Mouse (Mus musculus): ENCODE measurements around the gene Prkca. TPM values are rescaled to one million over a fixed set of nuclear protein-coding genes. Genes with fewer than 3 reads are reported as not detected.
A peak's percentile ranks its signal among the peaks of the same experiment; 100 is the strongest.

Prkca gene
- total and polyA plus RNA-seq, 2 experiments from 2014 or later, result 7.9 to 32.0 TPM

DNA sequence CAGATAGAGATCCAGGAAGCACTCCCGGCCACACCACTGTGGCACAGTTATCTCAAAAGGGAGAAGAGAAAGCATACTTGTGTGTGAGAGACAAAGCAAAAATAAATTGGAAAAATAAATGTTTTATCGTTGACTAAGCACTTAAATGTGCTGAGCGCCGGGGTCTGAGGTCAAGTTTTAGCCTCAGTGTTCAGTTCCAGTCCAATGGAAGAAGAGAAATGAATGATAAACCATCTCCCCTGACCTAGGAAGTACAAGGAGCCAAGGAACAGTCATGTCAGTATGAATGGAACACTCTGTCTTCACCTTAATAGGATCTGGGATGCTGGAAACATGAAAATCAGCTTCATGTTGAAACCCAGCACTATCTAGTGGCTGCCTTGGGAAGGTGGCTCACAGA is 113.6 kb downstream of the Prkca start:
- no peaks in the 10 kb centered on the region; the same call in 1 of the 2 replicates for H3K36me3 ChIP-seq (ENCODE audit: insufficient read depth, low read length)

DNA sequence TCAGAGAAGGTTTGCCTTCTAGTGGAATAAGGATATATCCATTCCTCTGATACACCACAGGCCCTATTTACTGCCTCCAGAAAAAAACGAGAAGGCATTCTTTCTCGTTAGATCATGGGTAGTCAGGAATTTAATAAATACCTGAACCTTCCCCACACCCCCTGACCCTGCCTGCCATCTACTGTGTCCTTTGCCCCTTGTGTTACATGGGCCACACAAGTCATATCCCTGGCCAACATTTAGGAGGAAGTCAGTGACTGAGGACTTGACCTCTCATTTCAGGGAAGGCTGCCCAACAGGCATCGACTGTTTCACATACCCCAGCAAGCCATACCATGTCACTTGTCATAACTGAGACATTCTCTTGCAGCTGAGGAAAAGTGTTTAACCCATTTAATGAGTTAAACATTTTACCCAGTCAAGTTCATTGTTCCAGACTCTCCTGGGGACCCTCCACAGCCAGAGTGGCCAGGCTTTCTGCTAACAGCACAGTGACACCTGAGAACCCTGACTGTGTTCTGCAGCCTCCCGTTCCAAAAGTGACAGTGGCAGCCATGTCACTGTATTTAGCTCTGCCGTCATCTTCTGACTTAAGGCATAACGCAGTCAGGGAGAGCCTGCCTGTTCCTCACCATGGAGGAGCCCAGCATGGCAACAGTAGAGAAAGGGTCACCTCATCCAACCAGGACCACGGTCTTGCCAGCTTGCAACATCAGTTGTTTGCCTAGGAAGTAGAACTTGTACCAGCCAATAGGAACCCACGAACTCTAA is 114.4 kb downstream of the Prkca start:
- Histone ChIP-seq H3K27me3 (ENCODE audit: insufficient read depth, low read length) (no peaks in the 10 kb centered on the region), H3K9me3 (ENCODE audit: low read length) (no peaks in the 10 kb centered on the region), H3K9ac (replicated peaks; ENCODE audit: low read length, poor library complexity, severe bottlenecking) (no peak overlapping the region), H3K4me2 (ENCODE audit: low read depth, low read length, poor library complexity, severe bottlenecking) (no peak overlapping the region), H3K27ac (ENCODE audit: low read depth, low read length) (no peak overlapping the region), H3K36me3 (ENCODE audit: insufficient read depth, low read length) (no peaks in the 10 kb centered on the region; the same call in 1 of the 2 replicates), H3K4me3 (ENCODE audit: low read depth, low read length) (no peak overlapping the region), H3K4me1 (ENCODE audit: insufficient read depth, low read length) (no peaks in the 10 kb centered on the region)
- ATAC-seq (ENCODE audit: low FRiP score) (no peak), DNase-seq (ENCODE audit: low spot score) (no peak)
- no peak for TF ChIP-seq CTCF (IDR thresholded peaks at IDR 0.05)
- WGBS, result 80% methylated on average over 8 of the region's 8 CpGs

More for the DNA sequence above, 113.6 kb downstream of the Prkca start:
- no peak overlapping the region for H3K9ac ChIP-seq (replicated peaks; ENCODE audit: low read length, poor library complexity, severe bottlenecking)
- no peak for ATAC-seq (ENCODE audit: low FRiP score)
- no peaks in the 10 kb centered on the region for H3K4me1 ChIP-seq (ENCODE audit: insufficient read depth, low read length)
- no peak overlapping the region for H3K27ac ChIP-seq (ENCODE audit: low read depth, low read length)
- no peak for DNase-seq (ENCODE audit: low spot score)
- H3K4me3 ChIP-seq (ENCODE audit: low read depth, low read length), result no peak overlapping the region
- TF ChIP-seq CTCF (IDR thresholded peaks at IDR 0.05), result no peak
- H3K4me2 ChIP-seq (ENCODE audit: low read depth, low read length, poor library complexity, severe bottlenecking), result no peak overlapping the region
- H3K27me3 ChIP-seq (ENCODE audit: insufficient read depth, low read length), result no peaks in the 10 kb centered on the region
- 95% methylated on average over 4 of the region's 4 CpGs for WGBS
- no peaks in the 10 kb centered on the region for H3K9me3 ChIP-seq (ENCODE audit: low read length)

DNA sequence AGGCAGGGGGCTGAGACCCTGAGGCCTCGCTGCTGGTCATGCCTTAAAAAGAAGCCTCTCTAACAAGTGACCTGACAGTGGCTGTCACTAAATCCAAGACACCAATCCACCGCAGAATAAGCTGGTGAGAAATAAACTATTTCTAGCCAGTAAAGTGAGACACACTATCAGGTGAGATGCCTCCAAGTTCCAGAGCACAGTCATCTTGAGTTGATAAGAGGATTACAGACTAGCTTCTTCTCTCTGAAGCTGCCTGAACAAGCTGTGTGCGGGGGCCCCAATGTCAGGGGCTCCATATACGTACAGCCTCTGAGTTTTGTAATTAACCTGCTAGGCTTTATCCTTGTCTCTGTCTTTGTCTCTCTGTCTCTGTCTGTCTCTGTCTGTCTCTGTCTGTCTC is 115.2 kb downstream of the Prkca start:
- Histone ChIP-seq H3K4me2 (ENCODE audit: low read depth, low read length, poor library complexity, severe bottlenecking) (no peak overlapping the region), H3K9me3 (ENCODE audit: low read length) (no peaks in the 10 kb centered on the region), H3K27ac (ENCODE audit: low read depth, low read length) (no peak overlapping the region), H3K4me3 (ENCODE audit: low read depth, low read length) (no peak overlapping the region), H3K4me1 (ENCODE audit: insufficient read depth, low read length) (no peaks in the 10 kb centered on the region), H3K9ac (replicated peaks; ENCODE audit: low read length, poor library complexity, severe bottlenecking) (no peak overlapping the region), H3K27me3 (ENCODE audit: insufficient read depth, low read length) (no peaks in the 10 kb centered on the region), H3K36me3 (ENCODE audit: insufficient read depth, low read length) (no peaks in the 10 kb centered on the region; the same call in 1 of the 2 replicates)
- no peak for TF ChIP-seq CTCF (IDR thresholded peaks at IDR 0.05)
- WGBS, result 80% methylated on average over 4 of the region's 4 CpGs
- ATAC-seq (ENCODE audit: low FRiP score), result no peak
- DNase-seq (ENCODE audit: low spot score), result no peak

DNA sequence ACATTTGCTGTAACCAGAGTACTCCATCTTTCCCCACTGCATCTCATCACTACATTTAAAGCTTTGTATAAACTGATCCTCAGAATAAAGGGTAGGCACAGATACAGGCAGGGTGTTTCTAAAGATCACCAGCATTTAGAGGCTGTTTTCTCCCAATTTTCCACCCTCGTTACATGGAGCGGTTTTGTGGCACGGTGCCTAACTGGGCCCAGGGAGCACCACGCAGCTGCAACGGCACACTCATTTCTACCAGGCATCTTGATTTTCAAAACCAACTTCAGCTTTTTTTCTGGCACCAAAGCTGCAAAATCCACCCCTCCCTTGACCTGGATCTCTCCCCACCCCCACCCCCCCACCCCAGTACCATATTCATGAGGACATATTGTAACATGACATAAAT is 117.5 kb downstream of the Prkca start:
- TF ChIP-seq CTCF (IDR thresholded peaks at IDR 0.05), result no peak
- Histone ChIP-seq H3K4me3 (ENCODE audit: low read depth, low read length) (no peak overlapping the region), H3K36me3 (ENCODE audit: insufficient read depth, low read length) (no peaks in the 10 kb centered on the region; the same call in 1 of the 2 replicates), H3K27ac (ENCODE audit: low read depth, low read length) (no peak overlapping the region), H3K9ac (replicated peaks; ENCODE audit: low read length, poor library complexity, severe bottlenecking) (no peak overlapping the region), H3K27me3 (ENCODE audit: insufficient read depth, low read length) (no peaks in the 10 kb centered on the region), H3K4me2 (ENCODE audit: low read depth, low read length, poor library complexity, severe bottlenecking) (no peak overlapping the region), H3K4me1 (ENCODE audit: insufficient read depth, low read length) (no peaks in the 10 kb centered on the region), H3K9me3 (ENCODE audit: low read length) (no peaks in the 10 kb centered on the region)
- ATAC-seq (ENCODE audit: low FRiP score) (no peak), DNase-seq (ENCODE audit: low spot score) (no peak)
- WGBS, result 67% methylated on average over 5 of the region's 5 CpGs

DNA sequence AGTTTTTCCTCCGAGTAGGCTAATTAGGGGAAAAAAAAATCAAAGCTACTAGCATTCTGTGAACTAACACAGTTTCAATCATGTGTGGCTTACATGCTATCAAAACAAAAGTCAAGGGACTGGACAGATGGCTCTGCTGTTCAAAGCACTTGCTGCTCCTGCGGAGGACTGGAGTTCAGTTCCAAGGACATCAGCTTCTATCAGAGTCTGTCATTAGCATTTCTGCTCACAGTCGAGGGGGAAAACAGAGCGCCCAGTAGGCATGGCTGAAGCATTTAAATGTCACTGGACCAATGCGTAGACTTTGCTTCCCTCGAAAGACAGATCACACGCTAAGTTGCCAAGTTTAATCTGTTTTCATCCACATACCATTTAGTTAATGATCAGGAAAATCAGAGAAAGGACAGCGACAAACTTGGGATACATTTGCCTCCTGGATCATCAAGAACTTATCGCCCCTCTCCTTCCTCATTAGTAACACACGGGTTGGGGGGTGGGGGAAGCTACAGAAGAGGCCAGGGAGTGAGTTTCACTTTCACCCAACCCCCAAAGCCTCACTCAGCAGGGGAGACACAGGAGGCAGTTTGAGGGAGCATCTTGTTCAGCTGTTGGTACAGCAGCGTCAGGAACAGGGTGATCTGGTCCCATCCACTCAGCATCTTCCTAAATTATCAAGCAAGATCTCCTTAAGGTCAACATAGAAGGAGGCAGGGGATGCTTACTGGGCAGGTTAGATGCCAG is 119.3 kb downstream of the Prkca start:
- Histone ChIP-seq H3K9ac (replicated peaks; ENCODE audit: low read length, poor library complexity, severe bottlenecking) (no peak overlapping the region), H3K4me1 (ENCODE audit: insufficient read depth, low read length) (no peaks in the 10 kb centered on the region), H3K27ac (ENCODE audit: low read depth, low read length) (no peak overlapping the region), H3K9me3 (ENCODE audit: low read length) (no peaks in the 10 kb centered on the region), H3K4me2 (ENCODE audit: low read depth, low read length, poor library complexity, severe bottlenecking) (no peak overlapping the region), H3K36me3 (ENCODE audit: insufficient read depth, low read length) (no peaks in the 10 kb centered on the region; the same call in 1 of the 2 replicates), H3K4me3 (ENCODE audit: low read depth, low read length) (no peak overlapping the region), H3K27me3 (ENCODE audit: insufficient read depth, low read length) (no peaks in the 10 kb centered on the region)
- 41% methylated on average over 11 of the region's 11 CpGs for WGBS
- ATAC-seq (ENCODE audit: low FRiP score) (no peak), DNase-seq (ENCODE audit: low spot score) (peak; percentile 63)
- no peak for TF ChIP-seq CTCF (IDR thresholded peaks at IDR 0.05)
